Mouse (Mus musculus) cerebellum, adult 11-12 months (tissue): ENCODE measurements around the gene Adamts9.
A peak's percentile ranks its signal among the peaks of the same experiment; 100 is the strongest.

Experiments used
- DNase-seq: peaks from one replicate; pipeline ENCODE4 v3.0.0; 2022

The Adamts9 gene

GRCm38 (mm10) chr6:92921843-92922242 is 21.4 kb downstream of the Adamts9 start:
- no peak for DNase-seq

GRCm38 (mm10) chr6:92920938-92921689 is 22.2 kb downstream of the Adamts9 start:
- no peak for DNase-seq

- no peak for DNase-seq
Observed at GRCm38 (mm10) chr6:92910611-92911010, 32.7 kb downstream of the Adamts9 start.

- DNase-seq: no peak
Observed at GRCm38 (mm10) chr6:92909361-92909760, 33.9 kb downstream of the Adamts9 start.

- no peak for DNase-seq
Observed at GRCm38 (mm10) chr6:92905922-92906321, 37.4 kb downstream of the Adamts9 start.

GRCm38 (mm10) chr6:92904491-92904890 is 38.8 kb downstream of the Adamts9 start:
- no peak for DNase-seq

GRCm38 (mm10) chr6:92904037-92904436 is 39.3 kb downstream of the Adamts9 start:
- no peak for DNase-seq

- no peak for DNase-seq
Observed at GRCm38 (mm10) chr6:92891535-92891934, 51.8 kb downstream of the Adamts9 start.

- DNase-seq: no peak
Observed at GRCm38 (mm10) chr6:92883131-92883900, 60.0 kb downstream of the Adamts9 start.

- DNase-seq: no peak
Observed at GRCm38 (mm10) chr6:92882446-92882845, 60.8 kb downstream of the Adamts9 start.

- no peak for DNase-seq
Observed at GRCm38 (mm10) chr6:92879700-92880265, 63.5 kb downstream of the Adamts9 start.

- no peak for DNase-seq
Observed at GRCm38 (mm10) chr6:92878771-92879170, 64.5 kb downstream of the Adamts9 start.

- DNase-seq: no peak
Observed at GRCm38 (mm10) chr6:92877236-92877635, 66.1 kb downstream of the Adamts9 start.

- no peak for DNase-seq
Observed at GRCm38 (mm10) chr6:92876121-92876520, 67.2 kb downstream of the Adamts9 start.

- DNase-seq: no peak
Observed at GRCm38 (mm10) chr6:92875340-92875739, 68.0 kb downstream of the Adamts9 start.

GRCm38 (mm10) chr6:92874854-92875253 is 68.4 kb downstream of the Adamts9 start:
- peak; percentile 6 for DNase-seq

GRCm38 (mm10) chr6:92872766-92873165 is 70.5 kb downstream of the Adamts9 start:
- DNase-seq: no peak

- no peak for DNase-seq
Observed at GRCm38 (mm10) chr6:92871813-92872212, 71.5 kb downstream of the Adamts9 start.

GRCm38 (mm10) chr6:92869582-92870219 is 73.6 kb downstream of the Adamts9 start:
- DNase-seq: no peak

- no peak for DNase-seq
Observed at GRCm38 (mm10) chr6:92869089-92869581, 74.2 kb downstream of the Adamts9 start, which contains the start of gene Gm15737. Gene Gm15737, plus strand, starts transcription at chr6:92869357.

- no peak for DNase-seq
Observed at GRCm38 (mm10) chr6:92862599-92862998, 80.7 kb downstream of the Adamts9 start.

- DNase-seq: no peak
Observed at GRCm38 (mm10) chr6:92860285-92860912, 82.9 kb downstream of the Adamts9 start.
